In the genomic region with DNA sequence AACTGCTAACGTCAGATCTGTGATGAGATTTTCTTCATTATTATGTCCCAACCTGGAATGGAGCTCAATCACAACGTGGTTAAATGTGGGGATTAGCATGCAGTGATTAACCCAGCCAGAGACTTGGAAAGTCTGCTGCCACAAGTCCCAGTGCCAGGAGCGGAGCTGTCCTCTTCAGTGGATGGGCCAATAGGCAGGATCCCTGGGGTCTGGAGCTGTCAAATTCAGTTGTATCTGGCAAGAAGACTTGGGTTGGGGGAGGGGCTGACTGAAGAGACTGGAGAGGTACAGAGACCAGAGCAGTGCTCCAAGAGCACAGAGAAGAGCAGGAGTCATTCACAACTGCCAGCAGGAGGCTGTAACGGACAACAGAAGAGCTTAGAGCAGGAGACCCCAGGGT, we compare ENCODE assay signal across 19 mouse cellular contexts.
DNase-seq lines count a peak whose midpoint lies in the region; ATAC-seq and TF ChIP-seq lines count a peak whose summit lies in the region.
"Had no signal": no experiment of that assay in that cellular context is flagged by ENCODE, and none has a peak within 500 bp of the region (broad histone marks: within the 10 kb centered on the region; RNA-seq: fewer than 3 reads in every experiment).

No protein-coding gene starts in this region.

- no peaks in the 10 kb centered on the region for H3K4me1 ChIP-seq in heart, embryonic 16.5 days (ENCODE audit: control insufficient read depth, insufficient read depth, low read length)
- H3K4me1 ChIP-seq in heart, embryonic 10.5 days = peaks cover 20% of the 10 kb centered on the region
- H3K4me1 ChIP-seq in lung, embryonic 14.5 days (ENCODE audit: insufficient read depth) = no peaks in the 10 kb centered on the region
- H3K4me1 ChIP-seq: intestine, embryonic 15.5 days; liver, embryonic 15.5 days; midbrain, embryonic 12.5 days had no signal

- no peak overlapping the region for H3K27ac ChIP-seq in heart, embryonic 16.5 days (ENCODE audit: low read length)
- no peak overlapping the region for H3K27ac ChIP-seq in heart, embryonic 10.5 days
- H3K27ac ChIP-seq in lung, embryonic 14.5 days (ENCODE audit: low read depth) = no peak overlapping the region
- H3K27ac ChIP-seq: heart, adult 2 months; intestine, embryonic 15.5 days; limb, embryonic 12.5 days; liver, embryonic 15.5 days; macrophage; midbrain, embryonic 12.5 days had no signal

- WGBS in heart, embryonic 16.5 days = 42% methylated on average over 4 of the region's 4 CpGs
- WGBS in heart, embryonic 10.5 days = 46% methylated on average over 4 of the region's 4 CpGs
- WGBS in lung, embryonic 14.5 days = 52% methylated on average over 4 of the region's 4 CpGs

- no peak overlapping the region for H3K4me3 ChIP-seq in heart, embryonic 16.5 days (ENCODE audit: low read length)
- H3K4me3 ChIP-seq in heart, embryonic 10.5 days = no peak overlapping the region
- no peak overlapping the region for H3K4me3 ChIP-seq in lung, embryonic 14.5 days (ENCODE audit: low read depth, low read length)
- H3K4me3 ChIP-seq: heart, adult 2 months; intestine, embryonic 15.5 days; limb, embryonic 12.5 days; liver, embryonic 15.5 days; midbrain, embryonic 12.5 days had no signal

- H3K36me3 ChIP-seq in heart, embryonic 16.5 days (ENCODE audit: control insufficient read depth, insufficient read depth) = no peaks in the 10 kb centered on the region
- no peaks in the 10 kb centered on the region for H3K36me3 ChIP-seq in heart, embryonic 10.5 days
- no peaks in the 10 kb centered on the region for H3K36me3 ChIP-seq in lung, embryonic 14.5 days (ENCODE audit: insufficient read depth)
- H3K36me3 ChIP-seq: G1E; intestine, embryonic 15.5 days; limb, embryonic 12.5 days; liver, embryonic 15.5 days; midbrain, embryonic 12.5 days had no signal

- H3K9me3 ChIP-seq in heart, embryonic 16.5 days (replicated peaks; ENCODE audit: control insufficient read depth, low read length) = no peaks in the 10 kb centered on the region
- no peaks in the 10 kb centered on the region for H3K9me3 ChIP-seq in heart, embryonic 10.5 days
- no peaks in the 10 kb centered on the region for H3K9me3 ChIP-seq in lung, embryonic 14.5 days (ENCODE audit: low read depth, low read length)
- H3K9me3 ChIP-seq: intestine, embryonic 15.5 days; limb, embryonic 12.5 days; liver, embryonic 15.5 days; midbrain, embryonic 12.5 days had no signal

- no peak for TF ChIP-seq CTCF in lung, embryonic 14.5 days (IDR thresholded peaks at IDR 0.05; ENCODE audit: low read depth)

- no peak overlapping the region for H3K9ac ChIP-seq in heart, embryonic 16.5 days (ENCODE audit: low read length)
- H3K9ac ChIP-seq in lung, embryonic 14.5 days = no peak overlapping the region
- H3K9ac ChIP-seq: intestine, embryonic 15.5 days; limb, embryonic 12.5 days; liver, embryonic 15.5 days; midbrain, embryonic 12.5 days had no signal

- no peaks in the 10 kb centered on the region for H3K27me3 ChIP-seq in heart, embryonic 16.5 days (ENCODE audit: control insufficient read depth, insufficient read depth, low read length)
- H3K27me3 ChIP-seq in heart, embryonic 10.5 days (ENCODE audit: insufficient read depth, poor library complexity, severe bottlenecking) = no peaks in the 10 kb centered on the region
- no peaks in the 10 kb centered on the region for H3K27me3 ChIP-seq in lung, embryonic 14.5 days (ENCODE audit: insufficient read depth, low read length)
- H3K27me3 ChIP-seq: intestine, embryonic 15.5 days; limb, embryonic 12.5 days; liver, embryonic 15.5 days; midbrain, embryonic 12.5 days had no signal

- no peak for DNase-seq in heart, embryonic 10.5 days (ENCODE audit: low spot score)
- DNase-seq in lung, embryonic 14.5 days = peak; percentile 34
- no peak for DNase-seq in lung, postnatal 36 days
- DNase-seq in 3T3-L1 (ENCODE audit: low read depth, low spot score) (peak; percentile 35), NIH3T3 (ENCODE audit: low read depth) (peak; percentile 74)
- no peak for DNase-seq in layer of hippocampus, adult 11-12 months (ENCODE audit: low spot score)
- DNase-seq: adrenal gland, adult 8-10 months; gastrocnemius, postnatal 10 days; heart, adult 2 months; layer of hippocampus, postnatal 36 days; right cerebral cortex, adult 18-20 months; thymus, postnatal 4 days had no signal

- H3K4me2 ChIP-seq in heart, embryonic 16.5 days (ENCODE audit: low read depth, low read length) = no peak overlapping the region
- no peak overlapping the region for H3K4me2 ChIP-seq in lung, embryonic 14.5 days
- H3K4me2 ChIP-seq: intestine, embryonic 15.5 days; limb, embryonic 12.5 days; liver, embryonic 15.5 days; midbrain, embryonic 12.5 days had no signal

- 0 out of 2 replicates have a peak, but pooled peaks have one; percentile 32 for ATAC-seq in heart, embryonic 16.5 days (replicated peaks; ENCODE audit: extremely low read depth, insufficient read depth, low FRiP score)
- peak; percentile 71 for ATAC-seq in lung, embryonic 14.5 days (ENCODE audit: insufficient read depth)
- ATAC-seq: intestine, embryonic 15.5 days had no signal

Comparison
In these comparisons a context has a peak if more than half of its experiments do, and no peak if none do; other contexts are left out.
1. DNase-seq: peak in lung, embryonic 14.5 days (single experiment), 3T3-L1 (single experiment) and NIH3T3 (single experiment); none in heart, embryonic 10.5 days (single experiment), lung, postnatal 36 days (single experiment) and layer of hippocampus, adult 11-12 months (single experiment).